Mouse (Mus musculus) layer of hippocampus, postnatal 10 days (tissue): ENCODE data around the gene Ifnar1. TPM values are rescaled to one million over a fixed set of nuclear protein-coding genes. Genes with fewer than 3 reads are reported as not detected.
"Not testable (repeated sequence)": the region's sequence is repeated elsewhere in the genome, so short reads cannot be mapped to it uniquely, and the experiment has no call there.

ENCODE experiments used
- DNase-seq, 2 experiments: peaks; one replicate each; pipeline ENCODE4 v3.0.0; 2021; ENCODE audit warnings: low spot score in 2 of 2
- total RNA-seq, 2 experiments: library from RNA; stranded (reverse); gene quantifications; 2 replicates each; pipeline ENCODE4 v1.2.3; 2021

Ifnar1 gene
- total RNA-seq, 2 experiments from 2014 or later: 63.7 to 70.6 TPM

GRCm38 (mm10) chr16:91504701-91505100 is 19.7 kb downstream of the Ifnar1 start:
- DNase-seq: no peak

DNA sequence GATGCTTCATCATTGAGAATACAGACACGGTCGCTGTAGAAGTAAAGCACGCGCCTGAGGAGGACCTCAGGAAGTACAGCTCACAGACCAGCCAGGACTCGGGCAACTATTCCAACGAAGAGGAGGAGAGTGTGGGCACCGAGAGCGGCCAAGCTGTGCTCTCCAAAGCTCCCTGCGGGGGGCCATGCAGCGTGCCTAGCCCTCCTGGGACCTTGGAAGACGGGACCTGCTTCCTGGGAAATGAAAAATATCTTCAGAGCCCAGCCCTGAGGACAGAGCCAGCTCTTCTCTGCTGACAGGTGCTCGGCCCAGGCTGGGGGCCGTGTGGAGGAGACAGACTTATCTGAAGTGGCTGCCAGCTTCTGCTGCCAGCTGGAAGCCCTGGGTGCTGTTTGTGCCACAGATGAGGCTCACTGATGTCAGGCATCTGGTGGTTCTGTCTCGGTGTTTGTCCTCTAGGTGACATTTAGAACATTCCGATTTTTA is 20.1 kb downstream of the Ifnar1 start:
- peak; percentile 70 to 72 for DNase-seq

DNA sequence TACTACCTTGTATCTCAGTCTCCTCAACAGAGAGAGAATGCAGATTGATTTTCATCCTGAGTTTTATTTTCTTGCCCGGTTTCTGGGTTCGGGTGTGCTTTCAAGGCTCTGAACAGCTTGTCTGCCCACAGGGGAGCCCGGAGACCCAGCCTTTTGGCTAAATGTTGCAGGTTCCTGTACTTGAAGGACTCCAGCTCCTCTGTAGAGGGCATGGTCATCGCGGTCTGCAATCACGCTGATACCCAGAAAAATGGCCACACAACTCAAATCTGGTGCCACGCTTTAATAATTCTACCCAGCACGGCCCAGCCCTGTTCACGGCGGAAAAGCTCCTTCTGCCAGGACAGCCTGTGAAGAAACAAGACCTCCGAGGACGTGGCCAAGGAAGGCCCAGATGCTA is 21.4 kb downstream of the Ifnar1 start:
- DNase-seq: no peak

DNA sequence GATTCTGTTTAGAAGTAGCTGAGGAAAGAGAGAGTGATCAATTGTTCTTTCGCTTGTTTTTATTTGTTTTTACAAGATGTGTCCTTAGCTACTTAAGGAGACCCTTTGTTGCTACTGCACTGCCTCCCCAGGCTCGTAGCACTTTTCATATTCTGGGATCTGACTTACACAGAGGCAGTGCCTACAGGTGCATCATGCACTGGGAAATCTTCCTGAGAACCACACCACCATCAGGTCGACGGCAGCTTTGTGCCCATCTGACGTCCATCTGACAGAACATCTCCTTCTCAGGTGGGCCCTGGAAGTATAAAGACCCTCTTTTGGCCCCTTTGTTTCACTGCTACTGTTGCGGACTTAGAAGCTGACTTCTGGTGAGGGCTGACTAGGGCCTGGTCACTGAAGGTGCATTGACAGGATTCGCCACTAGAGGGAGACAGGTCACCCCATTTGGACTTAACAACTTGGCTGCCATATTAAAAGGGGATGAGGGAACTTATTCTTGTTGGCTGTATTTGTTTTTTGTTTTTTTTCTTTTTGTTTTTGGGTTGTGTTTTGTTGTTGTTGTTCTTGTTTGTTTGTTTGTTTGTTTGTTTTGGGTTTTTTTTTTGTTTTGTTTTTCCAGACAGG is 27.2 kb downstream of the Ifnar1 start:
- peak; percentile 92 for DNase-seq

GRCm38 (mm10) chr16:91513099-91513498 is 28.1 kb downstream of the Ifnar1 start:
- no peak for DNase-seq

- no peak for DNase-seq
Observed at GRCm38 (mm10) chr16:91517020-91517419, 32.0 kb downstream of the Ifnar1 start.

DNA sequence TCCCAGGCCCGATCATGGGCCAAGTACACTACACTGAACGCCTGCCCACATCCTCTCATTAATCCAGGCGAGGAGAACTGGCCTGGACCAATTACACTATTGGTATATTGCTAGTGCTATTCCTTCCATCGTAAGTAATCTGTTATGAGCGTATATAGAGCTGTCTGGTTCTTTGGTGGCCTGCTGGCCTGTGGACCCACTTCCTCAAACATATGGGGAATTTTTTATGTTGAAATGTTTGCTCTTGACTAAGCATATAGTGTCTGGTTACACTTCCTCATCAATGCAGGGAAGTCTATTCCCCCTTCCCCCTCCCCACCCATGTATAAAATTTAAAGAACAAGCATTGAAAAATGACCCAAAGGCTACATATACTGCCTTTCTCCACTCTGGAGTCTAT is 37.0 kb downstream of the Ifnar1 start:
- no peak for DNase-seq

DNA sequence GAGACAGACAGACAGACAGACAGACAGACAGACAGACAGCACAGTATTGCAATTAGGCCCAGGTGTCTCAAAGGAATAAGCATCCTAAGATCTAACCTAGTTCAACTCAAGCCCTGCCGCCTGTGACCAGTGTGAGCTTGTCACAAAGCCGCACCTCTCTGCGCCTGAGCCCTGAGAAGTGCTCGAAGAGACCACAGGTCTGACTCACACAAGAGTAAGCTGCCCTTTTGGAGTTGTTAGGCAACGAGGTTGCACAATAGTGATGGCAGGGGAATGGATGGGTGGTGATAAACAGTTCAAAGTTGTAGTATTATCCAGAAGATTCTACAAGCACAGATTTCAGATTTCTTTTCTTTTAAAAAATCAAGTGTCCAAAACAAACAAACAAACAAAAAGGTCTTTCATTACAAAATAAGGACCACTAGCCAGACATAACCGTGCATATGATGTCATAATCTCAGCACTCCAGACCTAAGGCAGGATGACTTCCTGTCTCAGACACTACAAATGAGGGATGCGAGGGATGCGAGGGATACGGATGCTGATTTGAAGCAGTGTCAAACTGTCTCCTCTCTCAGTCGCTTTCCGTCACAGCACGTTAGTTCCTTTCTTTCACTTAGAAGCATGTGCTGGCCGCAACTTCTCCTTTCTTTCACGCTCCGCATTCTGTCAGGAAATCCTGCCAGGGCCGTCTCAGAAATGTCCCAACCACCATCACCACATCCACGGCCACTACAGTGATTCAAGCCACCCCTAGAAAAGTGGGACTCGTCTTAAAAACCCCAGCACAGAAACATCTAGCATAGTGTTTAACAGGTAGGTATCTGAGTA is 37.7 kb downstream of the Ifnar1 start:
- no peak for DNase-seq

GRCm38 (mm10) chr16:91524206-91524605 is 39.2 kb downstream of the Ifnar1 start:
- DNase-seq: no peak

DNA sequence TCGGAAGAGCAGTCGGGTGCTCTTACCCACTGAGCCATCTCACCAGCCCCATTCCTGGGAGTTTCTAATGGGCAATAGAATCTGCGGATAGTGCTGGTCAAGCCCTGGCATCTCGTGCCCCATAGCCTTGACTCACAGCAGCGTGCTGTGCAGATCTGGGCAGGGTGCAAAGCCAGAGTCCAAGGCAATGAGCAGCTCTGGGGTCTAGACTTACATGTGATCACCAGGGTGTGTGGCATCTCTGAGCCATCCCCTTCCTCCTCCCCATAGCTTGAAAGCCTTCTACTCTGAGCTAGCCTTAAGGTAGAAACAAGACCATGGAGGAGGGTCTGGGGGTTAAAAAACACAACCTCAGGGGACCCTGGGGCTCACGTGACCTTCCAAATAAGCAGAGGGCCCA is 41.2 kb downstream of the Ifnar1 start:
- DNase-seq: no peak

DNA sequence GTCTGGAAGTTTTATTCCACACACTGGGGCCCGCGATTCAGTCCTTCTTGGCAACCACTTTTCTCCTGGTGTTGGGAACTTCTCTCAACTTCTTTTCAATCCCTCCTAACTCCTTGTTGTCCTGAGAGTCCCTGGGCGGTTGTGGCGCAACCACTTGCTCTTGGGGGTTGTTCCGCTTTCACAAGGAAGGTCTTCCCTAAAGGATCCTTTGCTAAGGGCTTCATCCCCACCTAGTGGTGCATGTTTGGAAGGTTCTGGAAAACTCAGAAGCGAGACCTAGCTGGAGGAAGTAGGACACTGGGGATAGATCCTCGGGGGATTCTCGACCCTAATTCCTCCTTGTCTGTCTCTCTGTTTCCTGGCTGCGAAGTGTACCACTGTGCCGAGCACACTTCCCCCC is 42.0 kb downstream of the Ifnar1 start:
- peak in 1 of 2 experiments; percentile 41 for DNase-seq

- no peak for DNase-seq
Observed at GRCm38 (mm10) chr16:91527500-91527899, 42.5 kb downstream of the Ifnar1 start.

DNA sequence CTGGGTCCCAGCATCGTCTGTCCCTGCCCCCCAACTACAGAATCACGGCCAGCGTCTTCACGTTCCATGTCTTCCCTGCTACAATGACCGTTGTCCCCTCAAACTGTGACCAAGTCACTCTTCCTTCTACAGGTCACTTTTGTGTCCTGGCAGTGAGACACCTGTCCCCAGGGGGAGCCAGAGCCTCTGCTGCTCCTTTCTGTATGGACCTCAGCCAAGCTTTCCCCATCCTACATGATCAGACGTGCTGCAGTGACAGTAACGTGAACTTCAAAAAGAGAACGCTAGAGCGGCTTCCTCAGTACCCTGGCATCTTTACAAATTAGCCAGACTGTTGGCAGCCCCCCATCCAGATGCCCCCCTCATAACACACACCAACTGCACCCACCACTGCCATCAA is 43.5 kb downstream of the Ifnar1 start:
- no peak for DNase-seq

DNA sequence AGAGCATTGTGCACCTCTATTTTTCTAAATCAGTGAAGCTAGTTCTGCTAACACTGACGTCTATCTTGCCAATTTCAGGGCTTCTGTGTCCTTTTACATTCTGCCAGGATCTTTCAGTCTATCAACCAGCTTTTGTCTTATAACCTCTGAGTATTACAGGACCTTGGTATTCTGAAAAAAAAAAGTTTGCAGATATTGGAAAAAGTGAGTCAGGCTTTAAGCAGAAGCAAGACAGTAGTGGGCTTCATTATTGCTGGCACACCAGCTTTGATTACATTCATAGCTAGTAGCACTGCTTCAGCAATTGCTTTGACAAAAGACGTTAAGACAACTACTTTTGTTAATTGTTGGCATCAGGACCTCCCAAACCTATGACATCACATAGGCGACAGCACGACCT is 45.8 kb downstream of the Ifnar1 start:
- not testable (repeated sequence) for DNase-seq

GRCm38 (mm10) chr16:91531856-91532255 is 46.8 kb downstream of the Ifnar1 start:
- DNase-seq: no peak

GRCm38 (mm10) chr16:91532429-91532828 is 47.4 kb downstream of the Ifnar1 start:
- no peak for DNase-seq

GRCm38 (mm10) chr16:91533097-91534001 is 48.3 kb downstream of the Ifnar1 start:
- DNase-seq: no peak

DNA sequence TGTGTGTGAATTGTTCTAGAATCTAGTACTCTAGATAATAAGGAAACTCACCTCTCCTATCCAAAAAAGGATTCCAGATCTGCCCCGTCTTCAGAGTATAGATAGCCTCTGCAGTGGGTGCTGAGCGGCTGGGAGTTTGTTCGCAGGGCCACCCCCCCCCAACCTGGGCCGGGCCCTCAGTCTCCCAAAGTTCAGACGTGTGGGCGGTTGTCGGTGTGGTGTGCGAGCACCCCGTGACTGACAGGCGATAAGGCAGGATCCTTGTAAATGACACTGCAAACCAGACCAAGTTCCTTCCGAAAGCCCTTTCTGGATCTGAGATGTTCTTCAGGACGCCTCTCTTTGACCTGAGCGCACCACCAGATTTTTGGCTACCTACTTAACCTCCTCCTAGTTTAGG is 49.4 kb downstream of the Ifnar1 start:
- no peak for DNase-seq

GRCm38 (mm10) chr16:91534888-91535287 is 49.9 kb downstream of the Ifnar1 start:
- DNase-seq: no peak

GRCm38 (mm10) chr16:91536372-91536771 is 51.3 kb downstream of the Ifnar1 start:
- no peak for DNase-seq

DNA sequence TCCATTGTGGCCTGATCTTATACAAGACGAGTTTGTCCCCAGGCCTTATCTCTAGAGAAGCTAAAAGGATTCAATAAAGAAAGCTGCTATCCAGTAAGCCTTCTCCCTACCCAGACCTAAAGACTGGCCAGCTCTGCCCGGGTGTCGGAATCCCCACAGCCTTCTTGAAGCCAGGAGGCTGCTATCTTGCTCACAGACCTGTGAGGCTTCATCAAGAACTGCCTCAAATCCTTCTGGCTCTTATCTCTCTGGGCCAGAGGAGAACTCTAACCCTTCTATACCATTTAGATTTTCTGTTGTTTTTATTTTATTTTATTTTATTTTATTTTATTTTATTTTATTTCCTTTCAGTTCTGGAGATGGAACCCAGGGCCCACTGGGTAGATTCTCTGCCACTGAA is 52.0 kb downstream of the Ifnar1 start:
- no peak for DNase-seq

- DNase-seq: no peak
Observed at GRCm38 (mm10) chr16:91538051-91538450, 53.0 kb downstream of the Ifnar1 start.
